Mouse (Mus musculus) liver, adult 2 months (tissue): ENCODE results near the gene Cs.

Experiments used
- CTCF ChIP-seq: fragments of 200-500 bp; IDR thresholded peaks from 2 replicates; pipeline ENCODE4 v1.5.1; 2011; ENCODE audit warnings: low read depth, low read length, control low read depth
- POLR2A ChIP-seq: fragments of 200-500 bp; IDR thresholded peaks from 2 replicates; pipeline ENCODE4 v1.6.1; 2011; ENCODE audit warnings: low read length, control low read depth; ENCODE audit not compliant: insufficient read depth; ENCODE audit errors: extremely low read depth

DNA sequence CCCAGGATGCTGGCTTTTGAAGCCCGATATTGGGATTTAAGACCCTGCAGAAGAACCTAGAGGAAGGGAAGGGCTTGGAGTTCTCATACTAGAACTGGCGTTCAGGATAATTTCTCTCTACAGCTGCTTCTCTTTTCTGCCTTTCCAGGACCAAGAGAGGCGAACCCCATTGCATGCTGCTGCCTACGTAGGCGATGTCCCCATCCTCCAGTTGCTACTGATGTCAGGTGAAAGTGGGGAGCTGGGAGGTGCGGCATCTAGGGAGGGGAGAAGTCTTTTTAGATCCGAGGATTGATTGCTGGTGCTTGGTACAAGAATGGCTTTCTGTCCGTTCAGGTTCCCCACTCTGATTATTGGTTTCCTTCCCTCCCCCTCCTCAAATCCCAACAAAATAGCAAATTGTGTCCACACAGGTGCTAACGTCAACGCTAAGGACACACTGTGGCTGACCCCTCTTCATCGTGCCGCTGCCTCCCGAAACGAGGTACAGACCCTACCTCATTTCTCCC, 40.5 kb downstream of the Cs start:
- no peak for TF ChIP-seq POLR2A
- no peak for TF ChIP-seq CTCF
